Mouse (Mus musculus) testis, adult 2 months (tissue): ENCODE results near the gene Kcne2.

Experiments
- CTCF ChIP-seq: fragments of 200-500 bp; IDR thresholded peaks from 2 replicates; pipeline ENCODE4 v1.5.1; 2012; ENCODE audit warnings: low read depth, mild to moderate bottlenecking, inconsistent platforms, low read length, moderate library complexity; ENCODE audit not compliant: control insufficient read depth, insufficient read depth, insufficient replicate concordance
- POLR2A ChIP-seq: fragments of 200-500 bp; IDR thresholded peaks from 2 replicates; pipeline ENCODE4 v1.6.1; 2012; ENCODE audit warnings: low read depth, mild to moderate bottlenecking, inconsistent platforms, low read length, moderate library complexity; ENCODE audit not compliant: control insufficient read depth

DNA sequence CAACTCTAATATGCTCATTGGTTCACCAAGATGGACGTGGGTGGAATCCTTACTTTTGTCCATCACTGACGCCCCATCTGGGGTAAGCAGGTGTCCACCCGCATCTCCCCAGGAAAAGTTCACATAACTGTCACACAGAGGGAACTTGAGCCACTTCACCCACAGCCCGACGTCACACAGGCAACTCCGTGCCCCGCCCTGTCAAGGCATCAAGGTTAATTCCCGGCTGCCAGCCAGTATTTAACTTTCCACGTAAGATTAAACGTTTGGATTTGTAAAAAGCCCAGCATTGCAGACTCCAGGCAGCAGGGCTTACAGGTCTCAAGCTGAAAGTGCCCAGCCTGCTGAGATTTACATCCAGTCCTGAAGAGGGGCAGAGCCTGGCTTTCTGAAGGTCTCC lies at the start of gene Kcne2:
- TF ChIP-seq CTCF (no peak), POLR2A (no peak)
